Mouse (Mus musculus): ENCODE measurements around the gene Il23a. TPM values are rescaled to one million over a fixed set of nuclear protein-coding genes. Genes with fewer than 3 reads are reported as not detected.
"Not testable (repeated sequence)": the region's sequence is repeated elsewhere in the genome, so short reads cannot be mapped to it uniquely, and the experiment has no call there.

Gene Il23a
- polyA plus RNA-seq, 1 experiment: 0.42 TPM

- no peak for TF ChIP-seq POLR2A (IDR thresholded peaks at IDR 0.05; ENCODE audit: low read depth, low read length)
- TF ChIP-seq CTCF (IDR thresholded peaks at IDR 0.05; ENCODE audit: borderline replicate concordance, insufficient read depth, low read length): no peak
- no peak overlapping the region for H3K4me3 ChIP-seq (ENCODE audit: insufficient read depth, low read length)
- H3K27ac ChIP-seq (ENCODE audit: insufficient read depth, low read length): no peak overlapping the region
- peaks cover 5% of the 10 kb centered on the region for H3K4me1 ChIP-seq (ENCODE audit: control insufficient read depth, insufficient read depth, low read length)
These were observed 37.6 kb upstream of the Il23a start for GRCm38 (mm10) chr10:128336195-128336594.

DNA sequence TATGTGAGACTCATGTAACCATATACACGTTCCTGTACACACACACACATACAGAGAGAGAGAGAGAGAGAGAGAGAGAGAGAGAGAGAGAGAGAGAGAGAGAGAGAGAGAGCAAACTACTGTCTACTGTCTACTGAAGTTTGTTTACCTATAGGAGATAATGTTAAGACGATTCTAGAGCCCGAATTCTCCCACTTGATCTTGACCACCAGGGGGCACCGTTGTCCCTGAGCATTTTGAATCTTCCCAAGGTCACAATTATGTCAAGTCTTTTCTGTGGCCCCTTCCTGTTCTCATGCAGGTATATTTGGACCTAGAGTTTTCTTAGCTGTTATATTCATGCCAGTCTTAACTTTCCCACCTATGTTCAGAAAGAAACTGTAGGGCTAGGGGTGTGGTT lies 37.0 kb upstream of the Il23a start:
- H3K4me3 ChIP-seq (ENCODE audit: insufficient read depth, low read length): no peak overlapping the region
- H3K4me1 ChIP-seq (ENCODE audit: control insufficient read depth, insufficient read depth, low read length): peaks cover 5% of the 10 kb centered on the region
- TF ChIP-seq CTCF (IDR thresholded peaks at IDR 0.05; ENCODE audit: borderline replicate concordance, insufficient read depth, low read length) (no peak), POLR2A (IDR thresholded peaks at IDR 0.05; ENCODE audit: low read depth, low read length) (no peak)
- no peak overlapping the region for H3K27ac ChIP-seq (ENCODE audit: insufficient read depth, low read length)

DNA sequence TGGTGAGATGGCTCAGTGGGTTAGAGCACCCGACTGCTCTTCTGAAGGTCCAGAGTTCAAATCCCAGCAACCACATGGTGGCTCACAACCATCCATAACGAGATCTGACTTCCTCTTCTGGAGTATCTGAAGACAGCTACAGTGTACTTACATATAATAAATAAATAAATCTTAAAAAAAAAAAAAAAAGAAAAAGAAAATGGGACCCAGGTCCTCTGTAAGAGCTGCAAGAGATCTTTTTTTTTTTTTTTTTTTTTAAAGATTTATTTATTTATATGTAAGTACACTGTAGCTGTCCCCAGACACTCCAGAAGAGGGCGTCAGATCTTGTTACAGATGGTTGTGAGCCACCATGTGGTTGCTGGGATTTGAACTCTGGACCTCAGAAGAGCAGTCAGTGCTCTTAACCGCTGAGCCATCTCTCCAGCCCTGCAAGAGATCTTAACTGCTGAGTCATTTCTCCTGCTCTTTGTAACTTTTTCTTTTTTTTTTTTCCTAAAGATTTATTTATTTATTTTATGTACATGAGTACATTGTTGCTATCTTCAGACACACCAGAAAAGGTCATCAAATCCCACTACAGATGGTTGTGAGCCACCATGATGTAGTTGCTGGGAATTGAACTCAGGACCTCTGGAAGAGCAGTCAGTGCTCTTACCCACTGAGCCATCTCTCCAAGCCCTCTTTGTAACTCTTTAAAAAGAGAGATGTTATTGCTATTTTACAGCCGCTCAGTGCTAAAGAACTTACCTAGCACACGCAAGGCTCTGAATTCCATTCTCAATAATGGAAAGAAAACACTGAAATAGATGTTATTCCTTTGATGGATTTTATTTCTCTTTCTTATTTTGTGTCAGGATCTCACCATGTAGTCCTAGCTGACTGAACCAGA lies 34.1 kb upstream of the Il23a start:
- not testable (repeated sequence) for H3K4me1 ChIP-seq (ENCODE audit: control insufficient read depth, insufficient read depth, low read length); H3K27ac ChIP-seq (ENCODE audit: insufficient read depth, low read length); H3K4me3 ChIP-seq (ENCODE audit: insufficient read depth, low read length)

GRCm38 (mm10) chr10:128327610-128328009 lies 29.1 kb upstream of the Il23a start:
- TF ChIP-seq POLR2A (IDR thresholded peaks at IDR 0.05; ENCODE audit: low read depth, low read length) (no peak), CTCF (IDR thresholded peaks at IDR 0.05; ENCODE audit: borderline replicate concordance, insufficient read depth, low read length) (0 out of 2 replicates have a peak, but pooled peaks have one; percentile 31)
- no peaks in the 10 kb centered on the region for H3K4me1 ChIP-seq (ENCODE audit: control insufficient read depth, insufficient read depth, low read length)
- no peak overlapping the region for H3K27ac ChIP-seq (ENCODE audit: insufficient read depth, low read length)
- H3K4me3 ChIP-seq (ENCODE audit: insufficient read depth, low read length): no peak overlapping the region

DNA sequence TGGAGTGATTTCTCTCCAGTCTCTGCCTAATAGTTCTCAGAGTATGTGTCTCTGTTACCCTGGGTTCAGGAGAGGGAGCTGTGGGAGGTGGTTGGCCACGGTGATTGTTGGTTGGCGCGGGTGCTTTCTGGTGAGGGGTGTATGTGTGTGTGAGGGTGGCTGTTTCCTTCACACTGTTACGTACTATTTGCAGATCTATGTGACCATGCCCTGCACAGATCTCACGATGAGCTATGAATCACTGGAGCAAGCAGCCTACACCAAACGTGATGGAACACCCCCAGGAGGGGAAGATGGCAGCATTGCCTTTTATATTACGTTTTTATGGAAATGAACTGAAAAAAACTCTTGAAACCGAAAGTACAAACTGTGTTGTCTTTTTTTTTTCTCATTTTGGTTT lies 28.3 kb upstream of the Il23a start:
- no peak overlapping the region for H3K27ac ChIP-seq (ENCODE audit: insufficient read depth, low read length)
- TF ChIP-seq POLR2A (IDR thresholded peaks at IDR 0.05; ENCODE audit: low read depth, low read length) (no peak), CTCF (IDR thresholded peaks at IDR 0.05; ENCODE audit: borderline replicate concordance, insufficient read depth, low read length) (no peak)
- H3K4me1 ChIP-seq (ENCODE audit: control insufficient read depth, insufficient read depth, low read length): no peaks in the 10 kb centered on the region
- no peak overlapping the region for H3K4me3 ChIP-seq (ENCODE audit: insufficient read depth, low read length)

GRCm38 (mm10) chr10:128323516-128323915 lies 25.0 kb upstream of the Il23a start:
- peak overlapping the region; percentile 63 for H3K4me3 ChIP-seq (ENCODE audit: insufficient read depth, low read length)
- H3K27ac ChIP-seq (ENCODE audit: insufficient read depth, low read length): no peak overlapping the region
- no peak for TF ChIP-seq POLR2A (IDR thresholded peaks at IDR 0.05; ENCODE audit: low read depth, low read length)
- no peak for TF ChIP-seq CTCF (IDR thresholded peaks at IDR 0.05; ENCODE audit: borderline replicate concordance, insufficient read depth, low read length)
- no peaks in the 10 kb centered on the region; the same call in 1 of the 2 replicates for H3K4me1 ChIP-seq (ENCODE audit: control insufficient read depth, insufficient read depth, low read length)

DNA sequence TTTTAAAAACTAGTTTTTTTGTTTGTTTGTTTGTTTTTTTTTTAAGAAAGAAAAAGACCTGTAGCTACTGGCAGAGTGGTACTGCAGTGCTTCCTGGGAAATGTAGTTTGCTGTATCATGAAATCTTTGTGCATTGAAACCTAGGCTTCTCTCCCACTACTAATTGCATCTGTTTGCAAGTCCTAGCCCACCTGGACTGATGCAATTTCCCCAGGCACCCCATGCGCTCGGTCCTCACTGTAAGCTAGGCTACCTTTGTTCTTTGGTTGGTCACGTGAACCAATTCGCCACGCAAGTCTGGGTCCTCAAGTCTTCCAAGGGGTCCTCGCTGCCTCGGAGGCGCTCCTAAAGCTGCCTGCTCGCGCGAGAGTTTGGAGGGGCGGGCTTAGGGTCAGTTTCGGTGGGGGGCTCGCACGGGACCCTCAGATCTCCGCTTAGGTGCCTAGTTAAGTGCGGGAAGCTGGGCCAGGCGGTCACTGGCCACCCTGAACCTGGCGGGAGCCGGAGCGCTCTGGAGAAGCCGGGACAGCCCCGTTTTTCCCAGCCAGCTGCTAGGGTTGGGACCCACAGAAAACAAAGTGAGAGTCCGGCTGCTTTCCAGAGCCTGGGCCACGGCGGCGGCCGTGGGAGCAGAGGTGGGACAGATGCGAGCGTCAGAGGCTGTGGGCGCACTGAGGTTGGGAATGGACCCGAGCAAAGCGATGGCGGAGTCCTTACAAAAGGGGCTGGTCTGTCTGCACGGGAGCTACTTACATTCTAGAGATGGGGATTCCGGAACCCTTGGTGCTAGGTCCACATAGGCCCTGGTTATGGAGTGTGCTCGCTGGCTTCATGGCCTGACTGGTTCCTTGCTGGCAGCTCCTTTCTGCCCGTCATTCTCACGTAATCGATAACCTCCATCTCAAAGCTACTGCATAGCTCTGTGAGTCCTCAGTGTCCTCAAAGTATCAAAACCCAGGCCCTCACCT lies 23.9 kb upstream of the Il23a start, which contains the start of gene Cnpy2:
Cnpy2 (plus strand) TSS at position 319 of the 968 bp plus-strand sequence.
- Histone ChIP-seq H3K4me1 (ENCODE audit: control insufficient read depth, insufficient read depth, low read length) (no peaks in the 10 kb centered on the region; the same call in 1 of the 2 replicates), H3K4me3 (ENCODE audit: insufficient read depth, low read length) (peak within 1 kb of the TSS; percentile 63), H3K27ac (ENCODE audit: insufficient read depth, low read length) (peak within 1 kb of the TSS; percentile 73)
- TF ChIP-seq CTCF (IDR thresholded peaks at IDR 0.05; ENCODE audit: borderline replicate concordance, insufficient read depth, low read length) (no peak), POLR2A (IDR thresholded peaks at IDR 0.05; ENCODE audit: low read depth, low read length) (peak; percentile 80)

DNA sequence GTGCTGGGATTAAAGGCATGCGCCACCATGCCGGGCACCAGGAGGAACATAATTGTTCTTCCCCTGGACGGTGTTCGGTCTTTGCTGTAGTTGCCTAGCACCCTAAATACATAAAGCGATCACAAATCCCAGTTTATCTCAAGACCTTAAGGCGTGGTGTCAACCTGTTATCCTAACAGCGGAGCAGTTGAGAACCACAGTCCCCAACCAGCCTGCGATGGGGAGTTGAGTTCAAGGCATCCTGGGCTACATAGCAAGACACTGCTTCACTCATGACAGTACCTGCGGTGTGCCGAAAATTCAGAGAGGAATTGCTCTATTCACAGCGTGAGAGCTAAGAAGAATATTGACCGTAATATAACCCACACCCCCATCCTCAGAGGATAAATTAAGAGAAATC lies 23.1 kb upstream of the Il23a start:
- TF ChIP-seq CTCF (IDR thresholded peaks at IDR 0.05; ENCODE audit: borderline replicate concordance, insufficient read depth, low read length) (no peak), POLR2A (IDR thresholded peaks at IDR 0.05; ENCODE audit: low read depth, low read length) (0 out of 2 replicates have a peak, but pooled peaks have one; percentile 8)
- Histone ChIP-seq H3K4me1 (ENCODE audit: control insufficient read depth, insufficient read depth, low read length) (no peaks in the 10 kb centered on the region; the same call in 1 of the 2 replicates), H3K4me3 (ENCODE audit: insufficient read depth, low read length) (peak overlapping the region; percentile 30; the same call in 1 of the 2 replicates), H3K27ac (ENCODE audit: insufficient read depth, low read length) (no peak overlapping the region)

- no peaks in the 10 kb centered on the region for H3K4me1 ChIP-seq (ENCODE audit: control insufficient read depth, insufficient read depth, low read length)
- no peak overlapping the region for H3K27ac ChIP-seq (ENCODE audit: insufficient read depth, low read length)
- H3K4me3 ChIP-seq (ENCODE audit: insufficient read depth, low read length): no peak overlapping the region
- TF ChIP-seq CTCF (IDR thresholded peaks at IDR 0.05; ENCODE audit: borderline replicate concordance, insufficient read depth, low read length) (no peak), POLR2A (IDR thresholded peaks at IDR 0.05; ENCODE audit: low read depth, low read length) (no peak)
These were observed 17.0 kb upstream of the Il23a start for GRCm38 (mm10) chr10:128315578-128315977.
